Mouse (Mus musculus) 416B (cell line): ENCODE results near the gene Cspg4.
"Not testable (repeated sequence)": the region's sequence is repeated elsewhere in the genome, so short reads cannot be mapped to it uniquely, and the experiment has no call there.

Experiments used
- DNase-seq: peaks from one replicate; pipeline ENCODE4 v3.0.0; 2011; ENCODE audit warnings: low read depth

Gene Cspg4

DNA sequence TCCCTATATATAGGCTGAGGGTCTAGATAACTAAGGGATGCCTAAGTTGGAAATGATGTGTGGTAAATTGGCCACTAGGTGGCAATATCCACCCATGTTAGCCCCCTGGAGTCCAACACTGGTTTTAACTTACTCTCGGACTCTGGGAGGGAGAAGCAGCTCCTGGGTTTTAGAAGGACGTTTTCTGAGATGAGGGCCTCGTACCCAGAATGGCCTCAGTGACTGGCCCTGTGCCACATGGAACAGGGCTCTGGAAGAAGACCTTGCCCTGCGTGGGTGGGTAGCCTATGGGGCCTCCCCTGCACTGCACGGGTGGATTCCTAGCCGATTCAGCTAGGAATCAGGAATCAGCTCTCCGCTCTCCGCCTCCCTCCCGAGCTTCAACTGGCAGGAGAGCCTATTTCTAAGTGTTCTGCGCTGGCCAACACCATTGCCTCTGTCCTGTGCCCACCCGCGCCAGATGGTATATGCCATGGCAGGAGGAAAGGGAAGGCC is 26.7 kb downstream of the Cspg4 start:
- DNase-seq = peak; percentile 89

GRCm38 (mm10) chr9:56892111-56892510 is 27.3 kb downstream of the Cspg4 start:
- DNase-seq = no peak

DNA sequence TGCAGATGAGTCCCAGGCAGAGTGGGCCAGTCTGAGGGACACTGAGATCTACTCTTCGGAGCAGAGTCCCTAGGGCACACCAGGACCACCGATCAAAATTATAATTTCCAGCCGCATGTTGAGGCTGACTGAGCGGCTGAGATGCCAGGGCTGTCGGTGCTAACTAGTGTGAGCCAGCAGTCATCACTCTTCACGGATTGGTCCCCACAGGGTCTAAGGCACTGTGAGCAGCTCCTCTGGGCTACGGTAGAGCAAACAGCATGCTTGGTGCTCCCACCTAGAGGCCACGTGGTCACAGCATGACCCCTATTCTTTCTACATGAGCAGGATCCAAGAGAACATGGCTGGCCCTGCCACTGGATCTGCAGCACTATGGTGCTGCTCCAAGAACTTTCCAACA is 28.5 kb downstream of the Cspg4 start:
- no peak for DNase-seq

DNA sequence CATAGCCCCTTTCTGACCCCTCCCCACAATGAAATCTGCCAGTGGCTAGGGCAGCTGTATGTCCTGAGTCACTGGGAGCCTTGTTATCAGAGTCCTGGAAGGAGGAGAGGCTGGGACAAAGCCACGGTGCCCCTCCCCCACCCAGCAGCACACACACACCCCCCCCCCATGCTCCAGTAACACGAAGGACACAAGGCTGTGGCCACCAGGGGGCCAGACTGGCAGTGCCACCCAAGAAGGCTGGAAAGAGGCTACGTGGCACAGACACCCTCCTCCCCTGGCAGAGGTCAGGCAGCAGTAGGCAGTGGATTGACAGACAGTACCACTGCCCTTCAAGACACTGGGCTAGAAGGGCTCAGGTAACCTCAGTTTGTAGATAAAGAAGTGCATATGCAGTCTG is 29.2 kb downstream of the Cspg4 start:
- DNase-seq = peak; percentile 67

GRCm38 (mm10) chr9:56896779-56897178 is 31.9 kb downstream of the Cspg4 start:
- no peak for DNase-seq

- DNase-seq = no peak
These were observed 34.6 kb downstream of the Cspg4 start for GRCm38 (mm10) chr9:56899409-56899808.

DNA sequence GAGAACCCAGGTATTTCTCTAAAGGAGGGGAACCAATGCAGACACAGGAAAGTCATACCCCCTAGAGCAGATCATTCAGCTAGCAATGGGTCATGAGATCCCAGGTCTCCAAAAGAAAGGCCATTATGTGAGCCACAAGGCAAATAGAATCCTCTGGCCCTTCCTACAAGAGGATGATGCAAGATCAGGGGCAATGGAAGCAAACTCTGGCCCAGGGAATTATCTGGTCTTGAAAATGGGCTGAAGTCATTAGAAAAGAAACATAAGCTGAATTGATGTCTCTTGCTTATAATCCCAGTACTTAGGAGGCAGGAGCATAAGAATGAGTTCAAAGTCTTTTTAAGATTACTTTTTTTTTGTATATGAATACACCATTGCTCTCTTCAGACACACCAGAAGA is 35.2 kb downstream of the Cspg4 start:
- peak; percentile 31 for DNase-seq

- DNase-seq = peak; percentile 59
These were observed 35.7 kb downstream of the Cspg4 start for GRCm38 (mm10) chr9:56900571-56900970.

DNA sequence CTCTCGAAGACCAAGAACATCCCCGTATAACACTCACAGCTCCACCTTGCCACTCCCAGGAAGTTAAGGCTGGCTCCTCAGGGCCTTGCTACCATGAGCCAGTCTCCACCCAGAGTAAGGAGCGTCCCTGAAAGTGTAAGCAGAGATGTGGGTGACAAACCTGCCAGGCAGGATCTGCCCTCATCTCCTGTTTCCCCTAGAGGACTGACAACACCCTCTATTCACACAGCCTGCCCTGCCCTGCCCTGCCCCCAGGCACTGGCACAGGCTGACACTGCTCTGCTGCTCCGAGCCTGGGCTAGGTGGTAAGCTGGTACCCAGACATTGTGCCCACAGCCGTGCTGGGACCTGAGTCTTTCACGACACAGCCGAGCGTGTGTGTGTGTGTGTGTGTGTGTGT is 36.4 kb downstream of the Cspg4 start:
- peak; percentile 61 for DNase-seq

- no peak for DNase-seq
These were observed 38.8 kb downstream of the Cspg4 start for GRCm38 (mm10) chr9:56903662-56904061.

DNA sequence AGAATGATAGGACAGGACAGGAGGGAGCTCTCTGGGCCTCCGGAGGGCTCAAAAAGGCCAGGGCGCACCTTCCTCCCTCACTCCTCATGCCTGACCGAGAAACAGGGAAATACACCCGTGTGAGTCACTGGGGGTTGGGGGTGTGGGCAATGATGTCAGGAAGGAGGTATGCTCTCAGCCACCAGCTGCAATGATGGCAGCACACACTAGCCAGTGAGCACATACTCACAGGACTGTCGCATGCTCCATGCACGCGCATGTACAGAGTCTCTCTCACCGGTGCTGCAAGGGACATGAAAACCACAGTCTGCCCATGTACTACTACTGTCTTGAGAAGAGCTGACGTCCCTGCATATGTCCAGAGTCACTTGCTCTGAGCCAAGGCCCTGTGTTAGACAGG is 42.7 kb downstream of the Cspg4 start:
- DNase-seq = peak; percentile 52

- not testable (repeated sequence) for DNase-seq
These were observed 45.2 kb downstream of the Cspg4 start for GRCm38 (mm10) chr9:56909991-56910390.

DNA sequence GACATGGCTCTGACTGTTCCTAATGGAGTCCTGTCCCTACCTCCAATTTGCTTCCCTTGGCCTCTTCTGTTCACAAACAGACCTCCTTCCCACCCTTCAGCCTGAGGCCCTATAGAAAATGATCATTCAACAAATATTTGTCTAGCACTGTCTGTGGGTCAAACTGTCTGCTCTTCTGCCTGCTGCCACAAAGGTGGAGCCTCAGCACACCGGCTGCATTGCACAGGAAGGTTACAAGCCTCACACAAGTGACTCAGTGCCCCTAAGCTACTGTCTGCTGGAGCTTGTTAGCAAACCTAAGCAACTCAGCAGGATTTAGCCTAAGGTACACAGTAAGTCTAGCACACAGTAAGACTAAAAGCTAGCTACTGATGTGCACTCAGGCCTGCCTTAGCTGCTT is 46.2 kb downstream of the Cspg4 start:
- no peak for DNase-seq

GRCm38 (mm10) chr9:56913991-56914390 is 49.2 kb downstream of the Cspg4 start:
- DNase-seq = no peak

DNA sequence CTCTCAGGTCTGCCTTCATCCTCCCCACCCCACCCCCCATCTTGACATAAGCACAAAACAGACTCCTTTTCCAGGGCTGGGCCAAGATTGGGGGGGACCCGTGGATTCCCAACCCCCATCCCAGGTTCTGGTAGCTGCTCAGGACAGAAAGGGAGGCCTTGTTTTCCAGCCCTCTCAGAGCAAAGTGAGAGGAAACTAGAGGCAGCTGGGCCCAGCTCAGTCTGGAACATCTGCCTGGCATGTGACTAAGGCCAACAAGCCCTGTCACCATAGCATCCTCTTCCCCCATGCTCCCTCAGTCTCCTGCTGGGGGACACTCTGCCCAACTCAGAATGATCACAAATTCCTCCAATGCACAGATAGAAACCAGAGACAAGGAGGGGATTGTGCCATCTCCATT is 50.3 kb downstream of the Cspg4 start:
- DNase-seq = no peak

GRCm38 (mm10) chr9:56915695-56916410 is 51.0 kb downstream of the Cspg4 start:
- no peak for DNase-seq

GRCm38 (mm10) chr9:56917131-56917530 is 52.3 kb downstream of the Cspg4 start:
- no peak for DNase-seq

DNA sequence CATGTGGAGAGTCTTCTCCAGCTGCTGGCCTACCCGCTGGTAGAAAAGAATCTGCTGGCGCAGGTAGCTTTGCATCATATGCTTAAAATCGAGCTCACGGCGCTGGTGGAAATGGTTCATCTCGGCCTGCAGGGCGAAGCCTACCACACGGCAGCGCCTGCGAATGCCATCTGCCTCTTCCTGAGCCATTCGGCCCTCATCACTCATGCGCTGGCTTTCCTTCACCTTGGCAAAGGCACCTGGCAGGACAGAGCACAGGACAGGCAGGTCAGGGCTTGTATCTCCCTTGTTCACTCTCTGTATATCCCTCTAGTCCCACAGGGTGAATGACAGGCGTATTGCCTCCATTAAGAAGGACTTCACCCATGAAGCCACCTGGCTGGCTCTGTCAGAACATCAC is 53.6 kb downstream of the Cspg4 start:
- no peak for DNase-seq

DNA sequence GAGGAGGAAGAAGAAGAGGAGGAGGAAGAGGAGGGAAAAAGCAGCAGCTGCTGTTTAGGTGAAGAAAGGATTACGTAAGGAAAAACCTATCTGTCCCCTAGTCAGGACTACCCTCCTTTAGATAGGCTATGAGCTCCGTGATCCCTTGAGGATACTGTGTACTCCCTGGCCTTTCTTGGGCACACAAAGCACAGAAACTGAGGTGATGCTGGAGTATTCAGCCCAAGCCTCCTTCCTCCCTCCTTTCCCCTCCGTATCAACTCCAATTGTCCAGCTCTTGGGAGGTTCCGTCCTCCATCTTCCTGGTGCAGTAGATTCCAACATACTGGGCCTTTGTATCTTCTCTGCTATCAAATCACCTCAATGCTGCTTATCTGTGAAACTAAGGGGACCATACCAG is 57.9 kb downstream of the Cspg4 start:
- DNase-seq = no peak

GRCm38 (mm10) chr9:56923841-56924650 is 59.2 kb downstream of the Cspg4 start:
- no peak for DNase-seq

DNA sequence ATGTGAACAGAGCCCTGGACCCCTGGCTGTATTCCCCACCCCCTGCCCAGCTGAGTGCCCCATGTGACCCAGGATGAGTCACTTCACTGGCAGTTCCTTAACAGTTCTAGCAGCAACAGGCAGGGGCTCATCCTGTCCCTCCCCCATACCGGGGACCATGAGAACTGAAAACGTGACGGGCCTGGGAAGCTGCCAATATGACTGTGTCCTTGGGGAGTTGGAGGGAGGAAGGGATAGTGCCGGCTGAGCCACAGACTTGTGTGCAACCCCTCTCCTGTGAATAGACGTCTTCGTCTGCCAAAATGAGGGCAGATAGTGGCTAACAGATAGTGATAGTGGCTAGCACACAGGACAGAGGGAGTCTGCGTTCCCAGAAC is 59.8 kb downstream of the Cspg4 start:
- DNase-seq = peak; percentile 92

DNA sequence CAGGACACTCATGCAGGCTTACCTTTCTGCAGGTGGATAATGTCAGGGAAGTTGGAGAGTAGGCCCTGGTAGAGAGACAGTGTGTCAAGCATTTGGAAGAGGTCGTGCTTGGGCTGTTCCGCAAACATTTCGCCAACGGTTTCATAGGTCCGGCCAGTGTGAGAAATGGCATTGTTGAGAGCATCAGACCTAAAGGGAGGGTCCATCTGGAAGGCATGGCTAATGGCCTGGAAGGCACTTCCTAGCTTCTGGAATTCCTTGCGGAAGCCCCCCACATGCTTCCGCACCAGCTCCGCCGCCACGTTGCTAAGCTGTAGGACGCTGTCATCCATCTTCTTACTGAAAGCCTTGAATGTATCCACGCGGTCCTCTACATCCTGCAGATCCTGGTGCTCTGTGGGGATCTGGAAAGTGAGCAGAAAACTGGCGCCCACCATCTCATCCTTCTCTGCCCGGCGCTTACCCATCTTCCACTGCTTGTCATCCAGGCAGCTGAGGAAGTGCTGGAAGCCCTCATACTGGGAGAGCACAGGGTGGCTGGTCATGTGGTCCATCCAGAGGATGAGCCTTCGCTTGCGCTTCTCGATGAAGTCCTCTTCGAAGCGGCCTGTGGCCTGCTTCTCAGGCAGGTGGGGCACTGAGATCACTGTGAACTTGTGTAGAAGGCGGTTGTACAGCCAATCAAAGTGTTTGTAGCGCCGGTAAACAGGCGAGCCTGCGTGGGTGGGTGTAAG is 60.6 kb downstream of the Cspg4 start:
- no peak for DNase-seq

- no peak for DNase-seq
These were observed 61.2 kb downstream of the Cspg4 start for GRCm38 (mm10) chr9:56926025-56926360.
